Mouse (Mus musculus) neural tube, embryonic 11.5 days (tissue): ENCODE measurements at regions not wholly inside any gene's neighbourhood (a gene's known extent, or its start where the extent isn't known, plus 50 kb on each side); places are given as distances from the start of the nearest gene placed in this dataset.

Experiments
- ATAC-seq: fragments of 200-750 bp; cut with Nextera tagmentation; 2 replicates; pipeline ENCODE4 v1.8.0; 2017; ENCODE audit warnings: moderate number of reproducible peaks, mild to moderate bottlenecking, moderate TSS enrichment, moderate library complexity; ENCODE audit not compliant: insufficient read depth, low FRiP score, low TSS enrichment
- DNase-seq: peaks from one replicate; pipeline ENCODE4 v3.0.0-alpha.2; 2015; ENCODE audit warnings: low spot score
- H3K27ac ChIP-seq: fragments of 300-500 bp; sonication (generic); 2 replicates; pipeline ENCODE4 v1.5.1; 2014; ENCODE audit warnings: low read depth, mild to moderate bottlenecking, low read length
- H3K27me3 ChIP-seq: fragments of 300-500 bp; sonication (generic); 2 replicates; pipeline ENCODE4 v1.6.1; 2014; ENCODE audit warnings: mild to moderate bottlenecking, low read length, mixed read lengths; ENCODE audit not compliant: control insufficient read depth, insufficient read depth
- H3K36me3 ChIP-seq: fragments of 300-500 bp; sonication (generic); 2 replicates; pipeline ENCODE4 v1.6.1; 2014; ENCODE audit warnings: mild to moderate bottlenecking, low read length, moderate library complexity, mixed read lengths; ENCODE audit not compliant: control insufficient read depth, insufficient read depth
- H3K4me1 ChIP-seq: fragments of 300-500 bp; sonication (generic); 2 replicates; pipeline ENCODE4 v1.6.1; 2014; ENCODE audit warnings: low read length, mixed read lengths; ENCODE audit not compliant: control insufficient read depth, insufficient read depth
- H3K4me2 ChIP-seq: fragments of 300-500 bp; sonication (generic); 2 replicates; pipeline ENCODE4 v1.6.1; 2014; ENCODE audit warnings: low read depth, mild to moderate bottlenecking, moderate library complexity
- H3K4me3 ChIP-seq: fragments of 300-500 bp; sonication (generic); 2 replicates; pipeline ENCODE4 v1.5.1; 2014; ENCODE audit warnings: low read depth, low read length
- H3K9ac ChIP-seq: fragments of 300-500 bp; sonication (generic); 2 replicates; pipeline ENCODE4 v1.6.1; 2014; ENCODE audit warnings: mild to moderate bottlenecking, low read length
- H3K9me3 ChIP-seq: fragments of 300-500 bp; sonication (generic); 2 replicates; pipeline ENCODE4 v1.6.1; 2016; ENCODE audit warnings: low read length; ENCODE audit not compliant: control insufficient read depth
- WGBS: fragments of 180-500 bp; shearing (Covaris S2); extraction: QIAGEN DNeasy Blood & Tissue Kit; methylation state at CpG from one replicate; pipeline ENCODE4 v1.1.7; 2014; 5-methylcytosine and 5-hydroxymethylcytosine counted together

DNA sequence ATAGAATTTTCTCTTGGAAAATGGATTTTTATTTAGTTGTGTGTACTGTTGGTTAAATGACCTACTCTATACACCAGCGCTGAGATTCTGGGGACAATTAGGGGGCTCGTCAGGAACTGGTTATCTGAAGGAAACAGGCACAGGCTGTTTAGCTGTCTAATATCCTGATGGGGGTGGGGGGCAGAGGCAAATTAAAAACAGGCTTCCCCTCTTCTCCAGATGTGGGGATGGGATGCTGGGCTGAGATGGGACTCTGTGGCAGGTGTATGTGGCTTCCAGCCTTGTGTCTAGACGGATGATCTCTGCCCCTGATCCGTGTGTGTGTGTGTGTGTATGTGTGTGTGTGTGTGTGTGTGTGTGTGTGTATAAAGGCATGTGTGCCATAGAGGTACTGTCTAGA lies 61.6 kb upstream of the 4931429L15Rik start:
- no peaks in the 10 kb centered on the region for H3K4me1 ChIP-seq
- H3K27me3 ChIP-seq = no peaks in the 10 kb centered on the region
- no peaks in the 10 kb centered on the region for H3K36me3 ChIP-seq
- H3K27ac ChIP-seq = no peak overlapping the region
- ATAC-seq (no peak), DNase-seq (no peak)
- no peak overlapping the region for H3K4me3 ChIP-seq
- WGBS = 71% methylated on average over 4 of the region's 4 CpGs
- H3K9ac ChIP-seq = no peak overlapping the region
- no peak overlapping the region for H3K4me2 ChIP-seq
- no peaks in the 10 kb centered on the region for H3K9me3 ChIP-seq

DNA sequence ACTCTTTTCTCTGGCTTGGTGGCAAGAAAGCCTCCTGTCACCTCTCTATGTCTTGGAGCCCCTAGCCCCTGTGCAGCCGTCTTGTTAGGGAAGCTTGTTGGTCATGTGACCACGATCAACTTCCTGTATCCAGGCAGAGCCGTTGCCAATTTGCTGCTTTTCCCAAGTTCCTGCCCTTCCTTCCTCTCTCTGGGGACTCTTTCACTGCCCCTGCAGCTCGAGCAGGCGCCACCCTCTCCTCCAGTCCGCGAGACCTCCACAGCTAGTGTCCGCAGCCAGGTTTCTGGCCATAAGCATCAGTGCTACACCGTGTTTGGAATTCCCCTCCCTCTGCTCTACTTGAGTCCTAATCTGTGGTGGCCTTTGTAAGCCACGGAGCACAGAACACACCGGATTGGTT lies 59.7 kb upstream of the 4931429L15Rik start:
- 81% methylated on average over 11 of the region's 11 CpGs for WGBS
- DNase-seq = no peak

DNA sequence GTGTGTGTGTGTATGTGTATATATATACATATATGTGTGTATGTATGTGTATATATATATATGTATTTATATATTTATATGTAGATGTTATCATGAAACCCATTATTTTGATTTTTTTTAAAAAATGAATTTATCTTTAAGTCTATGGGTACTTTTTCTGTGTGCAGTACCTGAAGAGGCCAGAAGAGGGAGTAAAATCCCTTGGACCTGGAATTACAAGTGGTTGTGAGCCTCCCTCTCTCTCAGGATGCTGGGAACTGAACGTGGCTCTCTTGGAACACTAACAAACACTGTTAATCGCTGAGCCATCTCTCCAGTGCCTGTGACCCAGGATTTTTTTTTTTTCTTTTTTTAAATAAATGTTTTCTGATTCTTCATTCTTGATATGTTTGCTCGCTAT lies 58.6 kb upstream of the 4931429L15Rik start:
- H3K27me3 ChIP-seq = no peaks in the 10 kb centered on the region
- ATAC-seq (no peak), DNase-seq (no peak)
- 84% methylated on average over 3 of the region's 3 CpGs for WGBS
- H3K4me3 ChIP-seq = no peak overlapping the region
- H3K4me1 ChIP-seq = no peaks in the 10 kb centered on the region
- H3K9me3 ChIP-seq = no peaks in the 10 kb centered on the region
- H3K9ac ChIP-seq = no peak overlapping the region
- H3K27ac ChIP-seq = no peak overlapping the region
- H3K4me2 ChIP-seq = no peak overlapping the region
- no peaks in the 10 kb centered on the region for H3K36me3 ChIP-seq

More for the DNA sequence above, 59.7 kb upstream of the 4931429L15Rik start:
- Histone ChIP-seq H3K4me3 (no peak overlapping the region), H3K27me3 (no peaks in the 10 kb centered on the region), H3K4me1 (no peaks in the 10 kb centered on the region), H3K9ac (no peak overlapping the region), H3K36me3 (no peaks in the 10 kb centered on the region), H3K27ac (no peak overlapping the region), H3K9me3 (no peaks in the 10 kb centered on the region), H3K4me2 (no peak overlapping the region)
- ATAC-seq = no peak
